Mouse (Mus musculus) right cerebral cortex, postnatal 36 days (tissue): ENCODE data around the gene Dclk1.

Experiments used
- DNase-seq, 2 experiments: peaks; one replicate each; pipeline ENCODE4 v3.0.0; 2022; ENCODE audit warnings: low spot score in 2 of 2, mixed read lengths in 1 of 2

Gene Dclk1

GRCm38 (mm10) chr3:55587434-55587971 is 345.3 kb downstream of the Dclk1 start:
- DNase-seq = no peak

- no peak for DNase-seq
Measured at GRCm38 (mm10) chr3:55587972-55588946, 346.1 kb downstream of the Dclk1 start.
